Mouse (Mus musculus): Measurements from ENCODE around the gene Prr27. TPM values are rescaled to one million over a fixed set of nuclear protein-coding genes. Genes with fewer than 3 reads are reported as not detected.

Prr27 gene
- polyA plus RNA-seq (2015; fragmentation: Nextera tagmentation; extraction: Ambion mirVana), result not detected in 2 replicates

DNA sequence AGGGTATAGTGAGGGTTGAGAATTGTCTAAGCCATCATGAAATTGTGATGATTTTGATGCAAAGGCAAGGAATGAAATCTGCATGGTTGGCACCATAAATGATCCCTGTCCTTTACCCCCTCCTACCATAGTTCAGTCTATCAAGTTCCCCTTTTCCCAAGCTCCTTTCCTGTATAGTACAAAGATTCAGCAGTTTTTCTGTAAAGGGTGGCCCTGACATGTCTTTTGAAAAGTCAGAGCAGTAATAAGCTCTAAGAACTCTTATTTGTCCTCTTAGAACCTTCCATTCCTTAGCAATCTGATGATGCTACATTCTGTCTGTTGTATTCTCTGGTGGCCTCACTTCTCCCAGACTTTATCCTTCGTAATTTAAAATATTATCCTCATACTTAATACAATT lies at the start of gene Prr27:
Gene Prr27 (plus strand): TSS at position 301 of the 400 bp plus-strand sequence.
- Histone ChIP-seq H3K27ac (no peak within 1 kb of the TSS), H3K9me3 (replicated peaks) (no peaks in the 10 kb centered on the region), H3K27me3 (no peaks in the 10 kb centered on the region), H3K4me1 (replicated peaks) (no peaks in the 10 kb centered on the region), H3K36me3 (no peaks in the 10 kb centered on the region), H3K4me3 (no peak within 1 kb of the TSS), H3K4me2 (no peak within 1 kb of the TSS), H3K9ac (no peak within 1 kb of the TSS)
- no peak for ATAC-seq (replicated peaks; ENCODE audit: insufficient number of reproducible peaks, insufficient read depth, low FRiP score, low read depth)
- WGBS, result 50% methylated on average over 1 of the region's 1 CpGs

DNA sequence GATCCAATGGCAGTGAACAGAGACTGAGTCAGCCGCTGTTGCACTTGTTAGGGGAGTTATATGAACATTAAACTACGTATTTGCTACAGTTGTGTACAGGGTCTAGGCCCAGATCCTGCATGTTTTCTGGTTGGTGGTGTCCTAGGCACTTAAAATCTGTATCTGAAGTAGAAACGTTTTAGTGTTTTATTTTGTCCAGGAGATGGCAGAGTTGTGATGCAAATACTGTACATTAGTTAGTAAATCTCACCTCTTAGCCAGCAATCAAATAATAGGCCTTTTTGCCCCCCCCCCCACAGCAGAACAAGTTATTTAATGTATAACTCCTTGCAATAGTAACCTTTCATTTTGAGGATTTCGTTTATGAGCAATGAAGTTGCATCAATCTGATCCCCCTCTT lies 42.8 kb upstream of the Prr27 start:
- no peak overlapping the region for H3K9ac ChIP-seq
- no peak overlapping the region for H3K4me3 ChIP-seq
- no peaks in the 10 kb centered on the region for H3K9me3 ChIP-seq (replicated peaks)
- no peak overlapping the region for H3K4me2 ChIP-seq
- H3K4me1 ChIP-seq (replicated peaks), result no peaks in the 10 kb centered on the region
- no peak overlapping the region for H3K27ac ChIP-seq
- ATAC-seq (replicated peaks; ENCODE audit: insufficient number of reproducible peaks, insufficient read depth, low FRiP score, low read depth), result no peak
- 51% methylated on average over 4 of the region's 4 CpGs for WGBS
- no peaks in the 10 kb centered on the region for H3K27me3 ChIP-seq
- no peaks in the 10 kb centered on the region for H3K36me3 ChIP-seq

DNA sequence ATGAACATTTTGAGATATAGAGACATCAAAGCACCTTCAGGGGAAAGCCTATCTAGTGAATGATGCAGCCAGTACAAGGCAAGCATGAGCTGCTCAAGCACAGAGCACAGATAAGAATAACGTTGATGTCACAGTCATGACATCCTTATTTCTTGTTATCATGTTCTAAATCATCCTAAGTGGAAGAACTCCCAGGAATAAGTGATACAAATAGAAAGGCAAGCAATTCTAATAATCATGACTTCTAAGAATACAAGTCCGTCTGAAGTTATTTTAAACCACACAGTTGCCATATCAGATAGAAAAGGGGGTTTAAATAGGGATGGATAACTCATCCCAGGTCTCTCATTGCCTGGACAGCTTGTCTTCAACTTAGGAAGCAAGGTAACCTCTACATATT lies 17.7 kb upstream of the Prr27 start, which contains the start of gene Csn1s2b:
Gene Csn1s2b (plus strand): TSS at position 301 of the 400 bp plus-strand sequence.
- no peak within 1 kb of the TSS for H3K9ac ChIP-seq
- H3K9me3 ChIP-seq (replicated peaks), result no peaks in the 10 kb centered on the region
- 45% methylated on average over 2 of the region's 2 CpGs for WGBS
- H3K27ac ChIP-seq, result no peak within 1 kb of the TSS
- no peak within 1 kb of the TSS for H3K4me3 ChIP-seq
- no peaks in the 10 kb centered on the region for H3K4me1 ChIP-seq (replicated peaks)
- H3K4me2 ChIP-seq, result no peak within 1 kb of the TSS
- H3K27me3 ChIP-seq, result no peaks in the 10 kb centered on the region
- no peak for ATAC-seq (replicated peaks; ENCODE audit: insufficient number of reproducible peaks, insufficient read depth, low FRiP score, low read depth)
- H3K36me3 ChIP-seq, result no peaks in the 10 kb centered on the region

DNA sequence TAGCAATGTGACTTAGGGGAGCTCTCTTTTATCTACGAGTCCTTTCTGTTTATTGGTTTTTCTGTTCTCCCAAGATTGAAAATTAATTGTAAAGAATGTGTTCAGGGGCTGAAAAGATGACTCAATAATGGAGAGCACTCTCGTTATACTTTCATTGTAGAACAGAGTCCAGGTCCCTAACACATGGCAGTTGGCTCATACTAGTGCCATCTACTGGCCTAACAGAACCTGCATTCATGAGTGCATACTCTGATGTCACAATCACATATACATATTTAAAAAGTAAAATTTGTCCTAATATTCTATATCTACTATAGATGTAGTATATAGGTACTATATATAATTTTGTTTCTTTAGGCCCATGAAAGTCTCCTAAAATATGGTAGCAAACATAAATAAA lies 16.2 kb upstream of the Prr27 start:
- Histone ChIP-seq H3K9ac (no peak overlapping the region), H3K4me2 (no peak overlapping the region), H3K4me3 (no peak overlapping the region), H3K36me3 (no peaks in the 10 kb centered on the region), H3K27ac (no peak overlapping the region), H3K27me3 (no peaks in the 10 kb centered on the region), H3K9me3 (replicated peaks) (no peaks in the 10 kb centered on the region), H3K4me1 (replicated peaks) (no peaks in the 10 kb centered on the region)
- no peak for ATAC-seq (replicated peaks; ENCODE audit: insufficient number of reproducible peaks, insufficient read depth, low FRiP score, low read depth)
- 57% methylated on average over 2 of the region's 2 CpGs for WGBS

DNA sequence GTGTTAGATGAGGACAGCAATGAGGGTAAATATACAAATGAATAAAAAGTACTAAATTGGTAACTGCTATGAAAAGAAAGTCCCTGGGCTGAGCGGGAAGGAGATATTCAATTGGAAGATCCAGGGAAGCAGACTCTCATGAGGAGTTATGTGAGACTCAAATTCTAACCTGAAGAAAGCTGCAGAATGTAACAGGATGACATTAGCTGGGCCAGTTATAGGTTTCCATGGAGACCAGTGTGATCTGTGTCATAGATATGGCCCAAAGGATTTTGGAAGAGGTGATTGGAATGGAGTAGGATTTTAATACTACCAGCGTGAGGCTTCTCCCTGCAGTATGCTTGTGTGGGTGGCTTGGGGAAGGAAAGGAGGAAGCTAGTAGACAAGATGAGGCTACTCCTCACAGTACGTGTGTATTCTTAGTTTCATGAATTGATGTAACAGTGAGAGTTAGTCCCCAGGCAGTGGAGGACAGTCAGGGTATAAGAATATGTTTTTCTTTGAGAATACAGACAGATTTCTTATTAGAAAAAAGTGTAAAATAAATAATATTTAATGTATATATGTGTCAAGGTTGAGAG lies 29.7 kb downstream of the Prr27 start:
- 71% methylated on average over 3 of the region's 3 CpGs for WGBS
- Histone ChIP-seq H3K9me3 (replicated peaks) (no peaks in the 10 kb centered on the region), H3K4me1 (replicated peaks) (no peaks in the 10 kb centered on the region)

DNA sequence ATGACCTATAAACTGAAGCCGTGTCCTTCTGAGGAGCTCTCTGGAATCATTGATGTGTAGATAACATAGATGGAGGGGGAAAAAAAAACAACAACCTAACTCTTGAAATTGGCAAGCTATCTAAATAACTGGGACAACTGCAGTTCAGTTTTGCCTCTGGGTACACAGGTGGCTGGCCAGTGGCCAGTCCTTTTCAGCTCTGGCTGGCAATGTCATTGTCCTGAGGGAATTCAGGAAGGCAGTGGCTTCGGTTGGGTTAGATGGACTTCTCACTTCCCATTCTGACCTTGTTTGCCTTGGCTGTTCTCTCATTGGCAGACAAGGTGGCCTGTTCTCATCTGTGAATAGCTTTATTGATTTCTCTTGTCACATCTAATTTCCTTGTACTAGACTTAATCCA lies 44.6 kb downstream of the Prr27 start:
- no peaks in the 10 kb centered on the region for H3K27me3 ChIP-seq
- no peaks in the 10 kb centered on the region for H3K36me3 ChIP-seq
- no peak overlapping the region for H3K9ac ChIP-seq
- no peaks in the 10 kb centered on the region for H3K4me1 ChIP-seq (replicated peaks)
- H3K9me3 ChIP-seq (replicated peaks), result no peaks in the 10 kb centered on the region
- WGBS, result 65% methylated on average over 2 of the region's 2 CpGs
- H3K4me2 ChIP-seq, result no peak overlapping the region
- H3K4me3 ChIP-seq, result no peak overlapping the region
- no peak for ATAC-seq (replicated peaks; ENCODE audit: insufficient number of reproducible peaks, insufficient read depth, low FRiP score, low read depth)
- H3K27ac ChIP-seq, result no peak overlapping the region

More for the DNA sequence above, 29.7 kb downstream of the Prr27 start:
- H3K9ac ChIP-seq, result no peak overlapping the region
- no peak overlapping the region for H3K4me2 ChIP-seq
- H3K27ac ChIP-seq, result no peak overlapping the region
- no peaks in the 10 kb centered on the region for H3K36me3 ChIP-seq
- H3K27me3 ChIP-seq, result no peaks in the 10 kb centered on the region
- H3K4me3 ChIP-seq, result no peak overlapping the region
- ATAC-seq (replicated peaks; ENCODE audit: insufficient number of reproducible peaks, insufficient read depth, low FRiP score, low read depth), result no peak

DNA sequence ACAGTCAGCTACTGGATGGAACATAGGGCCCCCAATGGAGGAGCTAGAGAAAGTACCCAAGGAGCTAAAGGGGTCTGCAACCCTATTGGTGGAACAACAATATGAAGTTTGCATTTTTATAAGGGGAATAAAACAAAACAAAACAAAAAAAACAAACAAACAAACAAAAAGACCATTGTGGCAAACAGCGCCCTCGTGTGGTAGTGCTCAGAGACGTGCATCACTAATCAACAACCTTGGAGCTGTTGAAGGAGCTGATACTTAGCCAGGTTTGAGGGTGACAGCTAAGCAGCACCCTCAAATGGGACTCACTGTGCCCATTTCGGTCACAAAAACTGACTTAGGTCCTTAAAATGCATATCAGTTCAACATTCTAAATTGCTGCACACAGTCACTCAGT lies 45.9 kb downstream of the Prr27 start:
- H3K27ac ChIP-seq, result no peak overlapping the region
- H3K4me2 ChIP-seq, result no peak overlapping the region
- H3K4me1 ChIP-seq (replicated peaks), result no peaks in the 10 kb centered on the region
- no peak overlapping the region for H3K9ac ChIP-seq
- no peak for ATAC-seq (replicated peaks; ENCODE audit: insufficient number of reproducible peaks, insufficient read depth, low FRiP score, low read depth)
- H3K9me3 ChIP-seq (replicated peaks), result no peaks in the 10 kb centered on the region
- H3K4me3 ChIP-seq, result no peak overlapping the region
- no peaks in the 10 kb centered on the region for H3K36me3 ChIP-seq
- 33% methylated on average over 4 of the region's 4 CpGs for WGBS
- H3K27me3 ChIP-seq, result no peaks in the 10 kb centered on the region

DNA sequence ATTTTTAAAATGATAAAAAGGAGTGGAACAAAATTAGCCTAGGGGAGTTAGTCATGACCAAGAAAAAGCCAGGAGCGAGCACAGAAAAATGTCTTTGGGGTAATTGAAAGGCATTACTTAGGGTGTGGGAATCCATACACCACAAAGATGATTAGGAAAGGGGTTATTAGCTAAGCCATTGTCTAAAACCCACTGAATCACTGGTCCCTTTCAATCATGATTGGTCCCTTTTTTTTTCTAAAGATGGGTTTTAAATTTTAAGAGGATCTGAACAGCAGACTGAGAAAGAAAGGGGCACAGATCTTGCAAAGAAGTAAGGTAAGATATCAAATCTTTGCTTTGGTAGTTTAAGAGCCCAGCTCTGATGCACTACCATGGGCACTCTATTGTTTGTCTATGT lies 59.2 kb downstream of the Prr27 start, which contains the start of gene Odam:
Gene Odam (plus strand): TSS at position 301 of the 400 bp plus-strand sequence.
- Histone ChIP-seq H3K36me3 (no peaks in the 10 kb centered on the region), H3K9ac (no peak within 1 kb of the TSS), H3K27me3 (no peaks in the 10 kb centered on the region), H3K27ac (no peak within 1 kb of the TSS), H3K9me3 (replicated peaks) (no peaks in the 10 kb centered on the region), H3K4me2 (no peak within 1 kb of the TSS), H3K4me3 (no peak within 1 kb of the TSS), H3K4me1 (replicated peaks) (no peaks in the 10 kb centered on the region)
- 93% methylated on average over 1 of the region's 1 CpGs for WGBS
- ATAC-seq (replicated peaks; ENCODE audit: insufficient number of reproducible peaks, insufficient read depth, low FRiP score, low read depth), result no peak

Other genes with a start within 250 kb of the Prr27 start
- gene Sult1e1, start 234.1 kb upstream of the Prr27 start, polyA plus RNA-seq (2015; fragmentation: Nextera tagmentation; extraction: Ambion mirVana), result 0.11 TPM in 1 of 2 replicates, not detected in the other
- not detected in 2 replicates for gene Csn1s1, start 159.5 kb upstream of the Prr27 start, polyA plus RNA-seq (2015; fragmentation: Nextera tagmentation; extraction: Ambion mirVana)
- gene Csn2, start 126.1 kb upstream of the Prr27 start, polyA plus RNA-seq (2015; fragmentation: Nextera tagmentation; extraction: Ambion mirVana), result 0.24 TPM in 1 of 2 replicates, not detected in the other
- not detected in 2 replicates for gene Csn1s2a, start 51.1 kb upstream of the Prr27 start, polyA plus RNA-seq (2015; fragmentation: Nextera tagmentation; extraction: Ambion mirVana)
- not detected in 2 replicates for gene Csn1s2b, start 17.6 kb upstream of the Prr27 start, polyA plus RNA-seq (2015; fragmentation: Nextera tagmentation; extraction: Ambion mirVana)
- gene Odam, start 59.3 kb downstream of the Prr27 start, polyA plus RNA-seq (2015; fragmentation: Nextera tagmentation; extraction: Ambion mirVana), result not detected in 2 replicates
- gene Csn3, start 99.9 kb downstream of the Prr27 start, polyA plus RNA-seq (2015; fragmentation: Nextera tagmentation; extraction: Ambion mirVana), result not detected in 2 replicates
- not detected in 2 replicates for gene 2310003L06Rik, start 143.8 kb downstream of the Prr27 start, polyA plus RNA-seq (2015; fragmentation: Nextera tagmentation; extraction: Ambion mirVana)
- not detected in 2 replicates for gene Gm28434, start 143.8 kb downstream of the Prr27 start, polyA plus RNA-seq (2015; fragmentation: Nextera tagmentation; extraction: Ambion mirVana)
- gene Cabs1, start 153.8 kb downstream of the Prr27 start, polyA plus RNA-seq (2015; fragmentation: Nextera tagmentation; extraction: Ambion mirVana), result not detected in 2 replicates
- not detected in 2 replicates for gene Smr3a, start 176.9 kb downstream of the Prr27 start, polyA plus RNA-seq (2015; fragmentation: Nextera tagmentation; extraction: Ambion mirVana)